Mouse (Mus musculus): ENCODE data around the gene Gal3st2c. TPM values are rescaled to one million over a fixed set of nuclear protein-coding genes. Genes with fewer than 3 reads are reported as not detected.
"Not testable (repeated sequence)": the region's sequence is repeated elsewhere in the genome, so short reads cannot be mapped to it uniquely, and the experiment has no call there.

The Gal3st2c gene
- polyA plus RNA-seq, 1 experiment from 2014 or later, result not detected

- H3K27ac ChIP-seq, result no peak overlapping the region
- no peaks in the 10 kb centered on the region for H3K27me3 ChIP-seq
- H3K4me3 ChIP-seq (replicated peaks), result no peak overlapping the region
- no peak for ATAC-seq (ENCODE audit: insufficient number of reproducible peaks, insufficient read depth, low FRiP score, low TSS enrichment, low read depth)
- no peaks in the 10 kb centered on the region for H3K36me3 ChIP-seq
- no peaks in the 10 kb centered on the region for H3K9me3 ChIP-seq
- no peak overlapping the region for H3K4me2 ChIP-seq
- no peaks in the 10 kb centered on the region for H3K4me1 ChIP-seq (replicated peaks)
- WGBS, result 82% methylated on average over 4 of the region's 4 CpGs
- no peak overlapping the region for H3K9ac ChIP-seq (replicated peaks)
Observed at GRCm38 (mm10) chr1:94046544-94046943, 56.2 kb downstream of the Gal3st2c start.

- no peak overlapping the region for H3K4me3 ChIP-seq (replicated peaks)
- no peak overlapping the region for H3K4me2 ChIP-seq
- H3K9ac ChIP-seq (replicated peaks), result no peak overlapping the region
- H3K36me3 ChIP-seq, result no peaks in the 10 kb centered on the region
- no peaks in the 10 kb centered on the region for H3K27me3 ChIP-seq
- 79% methylated on average over 5 of the region's 5 CpGs for WGBS
- ATAC-seq (ENCODE audit: insufficient number of reproducible peaks, insufficient read depth, low FRiP score, low TSS enrichment, low read depth), result no peak
- peaks cover 8% of the 10 kb centered on the region; the same call in 1 of the 2 replicates for H3K4me1 ChIP-seq (replicated peaks)
- H3K9me3 ChIP-seq, result no peaks in the 10 kb centered on the region
- H3K27ac ChIP-seq, result no peak overlapping the region
Observed at GRCm38 (mm10) chr1:94051104-94051503, 60.8 kb downstream of the Gal3st2c start.

- Histone ChIP-seq H3K27me3 (no peaks in the 10 kb centered on the region), H3K4me3 (replicated peaks) (no peak within 1 kb of the TSS), H3K9me3 (no peaks in the 10 kb centered on the region), H3K4me2 (no peak within 1 kb of the TSS), H3K36me3 (no peaks in the 10 kb centered on the region), H3K27ac (peak within 1 kb of the TSS; percentile 72; the same call in 1 of the 2 replicates), H3K9ac (replicated peaks) (no peak within 1 kb of the TSS), H3K4me1 (replicated peaks) (peaks cover 8% of the 10 kb centered on the region; the same call in 1 of the 2 replicates)
- 43% methylated on average over 6 of the region's 6 CpGs for WGBS
- no peak for ATAC-seq (ENCODE audit: insufficient number of reproducible peaks, insufficient read depth, low FRiP score, low TSS enrichment, low read depth)
Observed at GRCm38 (mm10) chr1:94052373-94052772, 62.1 kb downstream of the Gal3st2c start, which contains the start of gene Pdcd1. Gene Pdcd1 (minus strand): TSS chr1:94052553.

GRCm38 (mm10) chr1:94053530-94054216 is 63.4 kb downstream of the Gal3st2c start:
- peak overlapping the region; percentile 72; the same call in 1 of the 2 replicates for H3K27ac ChIP-seq
- whole genome bisulfite sequencing, result 61% methylated on average over 7 of the region's 7 CpGs
- no peaks in the 10 kb centered on the region for H3K27me3 ChIP-seq
- H3K36me3 ChIP-seq, result no peaks in the 10 kb centered on the region
- H3K9me3 ChIP-seq, result no peaks in the 10 kb centered on the region
- H3K9ac ChIP-seq (replicated peaks), result no peak overlapping the region
- H3K4me2 ChIP-seq, result no peak overlapping the region
- no peak overlapping the region for H3K4me3 ChIP-seq (replicated peaks)
- H3K4me1 ChIP-seq (replicated peaks), result peaks cover 8% of the 10 kb centered on the region; the same call in 1 of the 2 replicates
- ATAC-seq (ENCODE audit: insufficient number of reproducible peaks, insufficient read depth, low FRiP score, low TSS enrichment, low read depth), result no peak

- Histone ChIP-seq H3K27me3 (no peaks in the 10 kb centered on the region), H3K4me1 (replicated peaks) (peaks cover 8% of the 10 kb centered on the region; the same call in 1 of the 2 replicates), H3K9me3 (no peaks in the 10 kb centered on the region), H3K4me3 (replicated peaks) (no peak overlapping the region), H3K36me3 (no peaks in the 10 kb centered on the region), H3K27ac (no peak overlapping the region), H3K9ac (replicated peaks) (no peak overlapping the region), H3K4me2 (no peak overlapping the region)
- ATAC-seq (ENCODE audit: insufficient number of reproducible peaks, insufficient read depth, low FRiP score, low TSS enrichment, low read depth), result no peak
- WGBS, result 75% methylated on average over 1 of the region's 1 CpGs
Observed at GRCm38 (mm10) chr1:94054481-94054880, 64.2 kb downstream of the Gal3st2c start.

GRCm38 (mm10) chr1:94055966-94056365 is 65.7 kb downstream of the Gal3st2c start:
- no peak overlapping the region for H3K4me2 ChIP-seq

GRCm38 (mm10) chr1:94057401-94057800 is 67.1 kb downstream of the Gal3st2c start:
- H3K9me3 ChIP-seq, result no peaks in the 10 kb centered on the region
- H3K36me3 ChIP-seq, result no peaks in the 10 kb centered on the region
- no peaks in the 10 kb centered on the region for H3K27me3 ChIP-seq
- no peak overlapping the region for H3K4me2 ChIP-seq
- no peak overlapping the region for H3K27ac ChIP-seq
- peaks cover 8% of the 10 kb centered on the region; the same call in 1 of the 2 replicates for H3K4me1 ChIP-seq (replicated peaks)
- H3K4me3 ChIP-seq (replicated peaks), result no peak overlapping the region
- ATAC-seq (ENCODE audit: insufficient number of reproducible peaks, insufficient read depth, low FRiP score, low TSS enrichment, low read depth), result no peak
- no peak overlapping the region for H3K9ac ChIP-seq (replicated peaks)
- WGBS, result 89% methylated on average over 2 of the region's 2 CpGs

More at GRCm38 (mm10) chr1:94055966-94056365, 65.7 kb downstream of the Gal3st2c start:
- 76% methylated on average over 3 of the region's 3 CpGs for WGBS
- H3K27ac ChIP-seq, result no peak overlapping the region
- H3K27me3 ChIP-seq, result no peaks in the 10 kb centered on the region
- no peak overlapping the region for H3K9ac ChIP-seq (replicated peaks)
- no peaks in the 10 kb centered on the region for H3K9me3 ChIP-seq
- peaks cover 8% of the 10 kb centered on the region; the same call in 1 of the 2 replicates for H3K4me1 ChIP-seq (replicated peaks)
- ATAC-seq (ENCODE audit: insufficient number of reproducible peaks, insufficient read depth, low FRiP score, low TSS enrichment, low read depth), result no peak
- no peaks in the 10 kb centered on the region for H3K36me3 ChIP-seq
- no peak overlapping the region for H3K4me3 ChIP-seq (replicated peaks)

GRCm38 (mm10) chr1:94058281-94058680 is 68.0 kb downstream of the Gal3st2c start:
- H3K27ac ChIP-seq; H3K4me3 ChIP-seq (replicated peaks); H3K27me3 ChIP-seq; H3K4me1 ChIP-seq (replicated peaks); H3K4me2 ChIP-seq; ATAC-seq (ENCODE audit: insufficient number of reproducible peaks, insufficient read depth, low FRiP score, low TSS enrichment, low read depth); H3K9me3 ChIP-seq; H3K9ac ChIP-seq (replicated peaks); H3K36me3 ChIP-seq: not testable (repeated sequence)
- 83% methylated on average over 1 of the region's 1 CpGs for WGBS

Other genes starting within 250 kb of the Gal3st2c start
- gene Atg4b, start 239.0 kb upstream of the Gal3st2c start, polyA plus RNA-seq (2016; fragmentation: Nextera tagmentation; extraction: Ambion mirVana), result 89.2 and 103 TPM in 2 replicates
- gene Thap4, start 235.6 kb upstream of the Gal3st2c start, polyA plus RNA-seq (2016; fragmentation: Nextera tagmentation; extraction: Ambion mirVana), result 52.8 and 53.1 TPM in 2 replicates
- 278 and 281 TPM in 2 replicates for gene Dtymk, start 188.6 kb upstream of the Gal3st2c start, polyA plus RNA-seq (2016; fragmentation: Nextera tagmentation; extraction: Ambion mirVana)
- gene Ing5, start 186.5 kb upstream of the Gal3st2c start, polyA plus RNA-seq (2016; fragmentation: Nextera tagmentation; extraction: Ambion mirVana), result 16.8 and 17.9 TPM in 2 replicates
- 16.2 and 17.9 TPM in 2 replicates for gene D2hgdh, start 165.6 kb upstream of the Gal3st2c start, polyA plus RNA-seq (2016; fragmentation: Nextera tagmentation; extraction: Ambion mirVana)
- 0.31 and 0.64 TPM in 2 replicates for gene Gal3st2, start 129.2 kb upstream of the Gal3st2c start, polyA plus RNA-seq (2016; fragmentation: Nextera tagmentation; extraction: Ambion mirVana)
- gene Gal3st2b, start 72.2 kb upstream of the Gal3st2c start, polyA plus RNA-seq (2016; fragmentation: Nextera tagmentation; extraction: Ambion mirVana), result not detected in 2 replicates
- not detected in 2 replicates for gene Neu4, start 29.9 kb downstream of the Gal3st2c start, polyA plus RNA-seq (2016; fragmentation: Nextera tagmentation; extraction: Ambion mirVana)
- gene Pdcd1, start 62.0 kb downstream of the Gal3st2c start, polyA plus RNA-seq (2016; fragmentation: Nextera tagmentation; extraction: Ambion mirVana), result not detected in 2 replicates

Data from limb, embryonic 12.5 days (tissue).